Mouse (Mus musculus): ENCODE measurements at regions not wholly inside any gene's neighbourhood (a gene's known extent, or its start where the extent isn't known, plus 50 kb on each side); places are given as distances from the start of the nearest gene placed in this dataset.

GRCm38 (mm10) chr2:11416122-11416521 lies 137.8 kb downstream of the Pfkfb3 start:
- no peak for DNase-seq

- DNase-seq = no peak
Measured at GRCm38 (mm10) chr2:11412521-11412920, 141.4 kb downstream of the Pfkfb3 start.

GRCm38 (mm10) chr2:11408497-11408896 lies 145.4 kb downstream of the Pfkfb3 start:
- no peak for DNase-seq

GRCm38 (mm10) chr2:11406103-11406615 lies 147.7 kb downstream of the Pfkfb3 start:
- no peak for DNase-seq

GRCm38 (mm10) chr2:11402218-11402848 lies 151.5 kb downstream of the Pfkfb3 start:
- DNase-seq = peak; percentile 21

GRCm38 (mm10) chr2:11399411-11399810 lies 154.5 kb downstream of the Pfkfb3 start:
- DNase-seq = no peak

- no peak for DNase-seq
Measured at GRCm38 (mm10) chr2:11398949-11399348, 154.9 kb downstream of the Pfkfb3 start.

- no peak for DNase-seq
Measured at GRCm38 (mm10) chr2:11398391-11398790, 155.5 kb downstream of the Pfkfb3 start.

GRCm38 (mm10) chr2:11396835-11397234 lies 157.0 kb downstream of the Pfkfb3 start:
- no peak for DNase-seq

GRCm38 (mm10) chr2:11394675-11395349 lies 159.1 kb downstream of the Pfkfb3 start:
- no peak for DNase-seq

- no peak for DNase-seq
Measured at GRCm38 (mm10) chr2:11391725-11392124, 162.2 kb downstream of the Pfkfb3 start.

GRCm38 (mm10) chr2:11390667-11391334 lies 163.1 kb downstream of the Pfkfb3 start:
- DNase-seq = no peak

GRCm38 (mm10) chr2:11387623-11388022 lies 166.3 kb downstream of the Pfkfb3 start:
- no peak for DNase-seq

- no peak for DNase-seq
Measured at GRCm38 (mm10) chr2:11383815-11384214, 170.1 kb downstream of the Pfkfb3 start.

GRCm38 (mm10) chr2:11377213-11377612 lies 176.7 kb downstream of the Pfkfb3 start:
- DNase-seq = peak; percentile 55

GRCm38 (mm10) chr2:11375726-11376454 lies 178.0 kb downstream of the Pfkfb3 start:
- DNase-seq = peak; percentile 52

GRCm38 (mm10) chr2:11375092-11375491 lies 178.8 kb downstream of the Pfkfb3 start:
- DNase-seq = peak; percentile 84

GRCm38 (mm10) chr2:11370273-11370672 lies 183.6 kb downstream of the Pfkfb3 start:
- DNase-seq = no peak

GRCm38 (mm10) chr2:11367319-11367718 lies 186.6 kb downstream of the Pfkfb3 start:
- no peak for DNase-seq

GRCm38 (mm10) chr2:11365815-11366214 lies 188.1 kb downstream of the Pfkfb3 start:
- DNase-seq = no peak

- no peak for DNase-seq
Measured at GRCm38 (mm10) chr2:11365371-11365770, 188.5 kb downstream of the Pfkfb3 start.

GRCm38 (mm10) chr2:11364111-11364510 lies 189.8 kb downstream of the Pfkfb3 start:
- DNase-seq = no peak

GRCm38 (mm10) chr2:11363061-11363464 lies 190.8 kb downstream of the Pfkfb3 start:
- DNase-seq = no peak
